ENCODE assay signal across 10 mouse cellular contexts in the genomic region with DNA sequence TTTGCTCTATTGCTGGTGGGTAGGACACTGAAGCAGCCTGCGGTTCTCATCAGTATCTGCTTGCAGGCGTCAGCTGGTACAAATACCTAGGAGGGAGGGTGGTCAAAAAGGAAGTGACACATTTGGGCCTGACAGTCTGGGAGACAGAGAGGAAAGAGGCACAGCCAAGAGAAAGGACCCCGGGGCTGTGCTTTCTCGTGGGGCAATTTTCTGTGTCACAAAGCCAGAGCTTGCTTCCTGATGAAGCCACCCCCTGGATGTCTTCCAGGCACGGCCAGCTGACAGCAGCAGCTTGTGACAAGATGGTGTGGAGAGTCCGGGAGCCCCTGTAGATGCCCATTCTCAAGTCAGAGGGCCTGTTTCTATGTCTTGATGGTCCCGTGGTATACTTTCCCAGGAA.
DNase-seq lines count a peak whose midpoint lies in the region; ATAC-seq lines count a peak whose summit lies in the region.
"Had no signal": no experiment of that assay in that cellular context is flagged by ENCODE, and none has a peak within 500 bp of the region (broad histone marks: within the 10 kb centered on the region; RNA-seq: fewer than 3 reads in every experiment).

No protein-coding gene starts in this region.

- intact Hi-C loops in heart, postnatal 36 days (cut with DNase I) = loop anchor here (10.0 kb wide), 1 partner anchor 950 kb away; no protein-coding TSS in a partner anchor

- ATAC-seq in hindbrain, embryonic 15.5 days (ENCODE audit: low FRiP score, low read depth) = peak; percentile 55
- ATAC-seq in hindbrain, embryonic 12.5 days (ENCODE audit: low FRiP score) = no peak
- no peak for ATAC-seq in forebrain, embryonic 11.5 days (replicated peaks; ENCODE audit: low FRiP score)

- peaks cover 23% of the 10 kb centered on the region for H3K4me1 ChIP-seq in hindbrain, embryonic 15.5 days (replicated peaks)
- H3K4me1 ChIP-seq in hindbrain, embryonic 12.5 days = peaks cover 16% of the 10 kb centered on the region
- no peaks in the 10 kb centered on the region; the same call in 1 of the 2 replicates for H3K4me1 ChIP-seq in forebrain, embryonic 11.5 days (replicated peaks; ENCODE audit: control insufficient read depth, insufficient read depth, low read length)

- WGBS in hindbrain, embryonic 15.5 days = 30% methylated on average over 7 of the region's 7 CpGs
- 57% methylated on average over 7 of the region's 7 CpGs for WGBS in hindbrain, embryonic 12.5 days
- 66% methylated on average over 7 of the region's 7 CpGs for WGBS in forebrain, embryonic 11.5 days

- no peaks in the 10 kb centered on the region for H3K27me3 ChIP-seq in hindbrain, embryonic 15.5 days
- H3K27me3 ChIP-seq in hindbrain, embryonic 12.5 days = 0 out of 2 replicates have a peak, but pooled peaks cover 8% of the 10 kb centered on the region
- H3K27me3 ChIP-seq in forebrain, embryonic 11.5 days (ENCODE audit: control insufficient read depth, insufficient read depth, low read length) = no peaks in the 10 kb centered on the region; the same call in 1 of the 2 replicates
- H3K27me3 ChIP-seq: embryonic facial prominence, embryonic 13.5 days had no signal

- no peak overlapping the region for H3K4me2 ChIP-seq in hindbrain, embryonic 15.5 days
- H3K4me2 ChIP-seq in hindbrain, embryonic 12.5 days (replicated peaks) = no peak overlapping the region
- no peak overlapping the region for H3K4me2 ChIP-seq in forebrain, embryonic 11.5 days (ENCODE audit: low read depth, low read length, severe bottlenecking)
- H3K4me2 ChIP-seq: embryonic facial prominence, embryonic 13.5 days had no signal

- no peak overlapping the region for H3K4me3 ChIP-seq in hindbrain, embryonic 15.5 days
- H3K4me3 ChIP-seq in hindbrain, embryonic 12.5 days = no peak overlapping the region
- no peak overlapping the region for H3K4me3 ChIP-seq in forebrain, embryonic 11.5 days (ENCODE audit: low read depth, low read length)
- H3K4me3 ChIP-seq: embryonic facial prominence, embryonic 13.5 days had no signal

- no peaks in the 10 kb centered on the region for H3K9me3 ChIP-seq in hindbrain, embryonic 15.5 days
- H3K9me3 ChIP-seq in hindbrain, embryonic 12.5 days (replicated peaks) = no peaks in the 10 kb centered on the region
- H3K9me3 ChIP-seq in forebrain, embryonic 11.5 days (ENCODE audit: control insufficient read depth, low read length) = no peaks in the 10 kb centered on the region; the same call in 1 of the 2 replicates

- H3K36me3 ChIP-seq in hindbrain, embryonic 15.5 days = no peaks in the 10 kb centered on the region
- no peaks in the 10 kb centered on the region for H3K36me3 ChIP-seq in hindbrain, embryonic 12.5 days
- no peaks in the 10 kb centered on the region; the same call in 1 of the 2 replicates for H3K36me3 ChIP-seq in forebrain, embryonic 11.5 days (ENCODE audit: control insufficient read depth, insufficient read depth, low read length)
- H3K36me3 ChIP-seq: embryonic facial prominence, embryonic 13.5 days had no signal

- no peak overlapping the region for H3K27ac ChIP-seq in hindbrain, embryonic 15.5 days (replicated peaks)
- no peak overlapping the region for H3K27ac ChIP-seq in hindbrain, embryonic 12.5 days
- H3K27ac ChIP-seq in forebrain, embryonic 11.5 days (ENCODE audit: low read depth, low read length) = no peak overlapping the region
- H3K27ac ChIP-seq: embryonic facial prominence, embryonic 13.5 days; kidney, postnatal 0 days had no signal

- H3K9ac ChIP-seq in hindbrain, embryonic 15.5 days = no peak overlapping the region
- H3K9ac ChIP-seq in hindbrain, embryonic 12.5 days = no peak overlapping the region
- no peak overlapping the region for H3K9ac ChIP-seq in forebrain, embryonic 11.5 days (ENCODE audit: low read length)
- H3K9ac ChIP-seq: embryonic facial prominence, embryonic 13.5 days had no signal

- peak; percentile 17 to 21 for DNase-seq in spleen, postnatal 36 days (ENCODE audit: low spot score in 2 of 2)
- DNase-seq in spleen, postnatal 4 days (ENCODE audit: low spot score in 2 of 2) = no peak
- DNase-seq in heart, postnatal 36 days = peak; percentile 45 to 51
- DNase-seq in right cerebral cortex, postnatal 25 days = peak; percentile 20
- no peak for DNase-seq in urinary bladder, adult 2 months (ENCODE audit: low spot score)
- DNase-seq in forebrain, embryonic 11.5 days (ENCODE audit: low spot score) = no peak

Comparison
In these comparisons a context has a peak if more than half of its experiments do, and no peak if none do; other contexts are left out.
1. DNase-seq: peak in spleen, postnatal 36 days (2 of 2), heart, postnatal 36 days (2 of 2) and right cerebral cortex, postnatal 25 days (single experiment); none in spleen, postnatal 4 days (0 of 2), urinary bladder, adult 2 months (single experiment) and forebrain, embryonic 11.5 days (single experiment).